Mouse (Mus musculus): ENCODE results near the gene Qprt. TPM values are rescaled to one million over a fixed set of nuclear protein-coding genes. Genes with fewer than 3 reads are reported as not detected.
"Not testable (repeated sequence)": the region's sequence is repeated elsewhere in the genome, so short reads cannot be mapped to it uniquely, and the experiment has no call there.

The Qprt gene
- total RNA-seq, 2 experiments from 2014 or later, result 0.54 to 0.63 TPM

DNA sequence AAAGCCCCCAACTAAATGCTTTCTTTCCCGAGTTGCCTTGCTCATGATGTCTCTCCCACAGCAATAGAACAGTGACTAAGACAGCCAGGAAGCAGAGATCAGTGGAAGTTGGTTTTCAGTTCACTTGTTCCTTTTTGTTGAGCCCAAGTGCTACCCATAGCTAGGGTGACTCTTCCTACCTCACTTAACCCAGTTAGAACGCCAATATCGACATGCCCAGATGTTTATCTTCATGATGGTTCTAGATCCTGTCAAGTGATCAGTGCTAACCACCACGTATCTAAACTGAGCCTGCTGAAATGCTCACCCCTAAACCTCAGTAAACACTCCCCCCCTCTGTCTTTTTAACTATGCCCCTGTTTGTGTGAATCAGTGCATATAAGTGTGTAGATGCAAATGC, 22.5 kb downstream of the Qprt start:
- no peak for DNase-seq (ENCODE audit: low spot score in 2 of 2)

DNA sequence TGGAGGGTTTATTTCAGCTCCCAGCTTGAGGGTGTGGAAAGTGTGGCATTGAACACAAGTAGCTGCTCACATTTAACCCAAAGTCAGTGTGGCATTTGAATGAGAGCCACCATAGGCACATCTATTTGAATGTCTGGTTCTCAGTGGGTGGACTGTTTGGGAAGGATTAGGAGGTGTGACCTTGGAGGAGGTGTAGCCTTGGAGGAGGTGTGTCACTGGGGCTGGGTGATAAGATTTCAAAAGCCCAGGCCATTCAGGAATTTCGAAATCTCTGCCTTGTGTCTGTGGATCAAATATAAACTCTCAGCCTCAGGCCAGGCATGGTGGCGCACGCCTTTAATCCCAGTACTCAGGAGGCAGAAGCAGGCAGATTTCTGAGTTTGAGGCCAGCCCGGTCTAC, 23.1 kb downstream of the Qprt start:
- DNase-seq (ENCODE audit: low spot score in 2 of 2), result no peak

DNA sequence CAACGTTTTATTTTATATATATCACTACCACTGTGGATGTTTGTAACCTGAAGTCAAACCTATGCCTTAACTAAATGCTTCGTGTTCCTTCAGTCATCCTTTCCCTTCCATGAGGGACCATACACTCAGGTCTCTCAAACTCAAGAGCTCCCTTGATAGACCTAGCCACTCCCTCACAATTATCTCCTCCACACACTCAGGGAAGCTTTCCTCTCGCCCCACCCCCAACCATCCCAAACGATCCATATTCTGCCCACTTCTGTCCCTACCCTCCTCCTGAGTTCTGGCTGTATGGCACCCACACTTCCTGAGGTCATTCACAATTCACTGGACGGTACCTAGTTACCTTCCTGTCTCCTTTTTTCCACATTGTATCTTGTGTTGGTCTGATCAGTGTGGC, 23.5 kb downstream of the Qprt start:
- DNase-seq (ENCODE audit: low spot score in 2 of 2), result no peak

DNA sequence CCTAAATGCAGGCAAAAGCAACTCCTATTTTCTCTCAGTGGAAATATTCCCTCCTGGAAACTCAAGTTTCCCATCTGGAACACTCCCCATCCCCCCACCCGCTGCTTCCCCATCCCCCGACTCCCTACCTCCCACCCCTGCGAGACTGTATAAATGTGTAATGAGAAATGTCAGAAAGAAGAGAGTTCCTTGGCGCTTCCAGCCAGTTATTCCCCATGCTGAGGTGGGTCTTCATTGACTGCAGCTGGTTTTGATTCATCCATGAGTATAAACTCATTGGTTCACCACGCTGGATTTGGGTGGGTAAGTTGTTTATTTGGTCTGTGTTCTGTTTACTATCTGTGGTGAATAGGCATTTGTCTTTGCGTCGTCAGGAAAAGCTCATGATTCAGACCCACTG, 25.6 kb downstream of the Qprt start:
- DNase-seq (ENCODE audit: low spot score in 2 of 2), result no peak

DNA sequence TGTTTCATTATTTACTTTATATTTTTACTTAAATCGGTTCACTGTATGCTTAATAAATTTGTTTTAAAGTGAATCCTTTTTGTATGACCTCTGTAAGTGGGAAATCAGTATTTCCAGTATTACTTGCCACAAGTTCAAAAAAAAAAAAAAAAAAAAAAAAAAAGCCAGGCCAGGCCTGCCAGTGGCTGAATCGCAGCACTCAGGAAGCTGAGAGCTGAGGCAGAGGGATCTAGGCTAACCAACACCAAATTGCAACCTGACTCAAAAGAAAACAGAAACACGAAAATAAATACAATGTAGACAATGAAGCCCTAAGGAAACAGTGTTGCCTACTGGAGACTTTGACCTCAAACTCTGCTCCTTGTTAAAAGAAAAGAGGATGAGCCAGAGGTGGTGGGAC, 28.1 kb downstream of the Qprt start:
- DNase-seq (ENCODE audit: low spot score in 2 of 2), result no peak

DNA sequence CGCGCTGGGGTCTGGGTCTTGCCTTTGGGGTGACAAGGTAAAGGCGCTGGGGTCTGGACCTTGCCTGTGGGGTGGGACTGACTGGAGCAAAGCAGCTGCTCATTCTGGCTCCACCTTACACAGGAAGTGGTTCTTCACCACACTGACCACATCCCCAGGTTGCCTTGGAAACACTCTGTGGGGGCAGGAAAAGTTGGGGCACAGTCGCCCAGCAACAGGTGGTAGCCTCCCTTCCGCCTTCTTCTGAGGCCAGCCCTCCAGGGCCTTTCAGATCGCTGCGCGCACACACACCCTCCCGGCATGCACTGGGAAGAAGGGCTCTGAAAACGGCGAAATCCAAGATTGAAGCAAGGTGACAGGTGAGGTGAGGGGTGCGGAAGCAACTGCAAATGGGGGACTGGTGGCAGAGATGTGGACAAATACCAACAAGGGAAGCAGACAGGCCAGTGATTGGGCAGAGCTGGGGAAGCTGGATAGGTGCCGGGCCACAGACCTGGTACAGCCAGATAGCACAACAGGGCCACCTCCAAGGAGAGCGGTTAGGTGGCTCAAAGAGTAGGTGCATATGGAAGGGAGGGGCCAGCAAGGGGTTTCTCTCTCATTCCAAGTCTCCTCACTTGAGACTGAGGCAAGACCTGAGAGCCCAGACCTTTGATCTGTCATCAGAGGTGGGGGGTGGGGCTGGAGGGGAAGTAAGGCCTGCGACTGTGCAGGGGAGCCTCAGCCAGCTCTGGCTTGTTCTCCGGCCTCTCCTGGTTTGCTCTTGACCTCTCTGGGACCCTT, 30.7 kb downstream of the Qprt start, which contains the start of gene AI467606:
Gene AI467606 (plus strand): TSS at position 246 of the 783 bp plus-strand sequence.
- no peak for DNase-seq (ENCODE audit: low spot score in 2 of 2)

DNA sequence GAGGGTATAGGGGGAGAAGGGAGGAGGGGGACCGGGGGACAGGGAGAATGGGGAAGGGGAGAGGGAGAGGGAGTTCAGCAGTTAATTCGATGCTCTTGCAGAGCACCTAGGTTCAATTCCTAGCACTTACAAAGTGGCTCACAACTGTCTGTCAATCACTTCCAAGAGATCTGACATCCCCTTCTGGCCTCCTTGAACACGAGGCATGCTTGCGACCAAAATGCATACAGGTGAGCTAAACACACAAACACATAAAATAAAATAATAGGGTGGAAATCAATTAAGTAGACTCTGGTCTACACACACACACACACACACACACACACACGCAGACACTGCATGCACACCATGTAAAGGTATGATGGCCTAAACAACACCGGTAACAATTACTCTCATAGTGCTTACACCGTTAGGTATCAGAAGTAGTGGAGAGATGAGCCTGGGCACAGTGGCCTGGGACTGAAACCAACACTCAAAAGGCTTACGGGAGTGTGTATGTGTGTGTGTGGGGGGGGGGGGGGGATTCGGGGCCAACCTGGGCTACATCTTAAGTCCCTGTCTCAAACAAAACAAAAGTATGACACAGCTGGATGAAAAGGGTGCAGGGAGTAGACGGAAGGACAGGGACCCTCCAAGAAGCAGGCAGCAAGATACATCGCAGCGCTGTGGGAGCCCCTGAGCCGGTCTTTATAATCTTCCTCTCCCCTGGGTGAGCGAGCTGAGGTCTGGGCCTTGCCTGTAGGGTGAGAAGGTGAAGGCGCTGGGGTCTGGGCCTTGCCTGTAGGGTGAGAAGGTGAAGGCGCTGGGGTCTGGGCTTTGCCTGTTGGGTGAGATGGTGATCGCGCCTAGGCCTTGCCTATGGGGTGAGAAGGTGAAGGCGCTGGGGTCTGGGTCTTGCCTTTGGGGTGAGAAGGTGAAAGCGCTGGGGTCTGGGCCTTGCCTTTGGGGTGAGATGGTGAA, 31.6 kb downstream of the Qprt start:
- DNase-seq (ENCODE audit: low spot score in 2 of 2), result no peak

DNA sequence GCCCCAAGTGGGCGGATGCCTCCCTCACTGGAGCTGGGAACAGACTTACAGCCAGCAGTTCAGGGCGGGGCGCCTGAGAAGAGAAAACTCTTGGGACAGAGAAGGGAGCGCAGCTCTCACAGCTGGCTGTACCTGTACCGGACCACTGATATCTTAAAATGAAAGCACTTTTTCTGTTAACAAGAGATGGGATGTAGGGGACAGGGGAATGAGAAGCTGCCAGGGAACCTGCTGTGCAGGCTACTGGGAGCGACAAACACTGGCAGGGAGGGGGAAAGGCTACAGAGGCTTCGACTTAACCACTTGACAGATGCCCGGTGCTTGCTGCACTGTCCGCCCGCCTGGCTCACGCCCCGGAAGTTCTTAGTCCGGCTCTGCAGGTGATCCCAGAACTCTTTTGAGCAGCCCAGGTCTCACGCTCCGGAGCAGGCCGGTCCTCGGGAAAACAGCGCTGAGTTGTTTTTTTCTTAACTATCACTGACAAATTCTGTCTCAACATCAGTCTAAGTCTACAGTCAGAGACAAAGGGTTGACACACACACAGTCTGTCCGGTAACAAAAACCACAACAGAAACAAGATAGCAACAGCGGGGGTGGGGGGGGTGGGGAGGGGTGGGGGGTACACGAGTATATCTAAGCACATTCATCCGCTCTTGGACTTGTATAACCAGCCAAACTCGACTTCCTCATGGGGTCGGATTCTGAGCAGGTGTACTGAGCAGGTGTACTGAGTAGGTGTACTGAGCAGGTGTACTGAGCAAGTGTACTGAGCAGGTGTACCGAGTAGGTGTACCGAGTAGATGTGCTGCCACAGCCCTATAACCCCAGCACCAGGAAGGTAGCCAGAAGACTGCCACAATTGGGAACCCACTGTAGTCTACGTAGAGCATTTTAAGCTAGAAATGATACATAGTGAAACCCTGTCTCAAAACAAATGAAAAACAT, 32.9 kb downstream of the Qprt start:
- DNase-seq (ENCODE audit: low spot score in 2 of 2), result no peak

DNA sequence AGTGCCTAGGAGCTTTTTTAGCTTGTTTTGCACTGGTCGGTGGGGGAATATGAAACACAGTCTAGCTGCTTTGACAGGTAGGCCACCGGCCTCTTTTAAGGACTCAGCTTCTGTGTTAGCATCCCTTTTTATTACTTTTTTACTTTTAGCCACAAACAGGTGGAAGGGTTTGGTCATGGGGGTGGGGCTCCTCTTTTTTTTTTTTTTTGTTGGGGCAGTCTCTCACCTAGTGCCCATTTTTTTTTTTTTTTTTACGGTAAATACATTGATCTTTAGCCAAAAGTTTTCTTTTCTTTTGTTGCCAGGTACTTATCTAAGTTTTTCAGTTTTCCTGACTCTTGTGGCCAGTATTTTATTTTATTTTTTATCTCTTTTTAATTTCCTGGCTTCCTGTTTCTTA, 33.9 kb downstream of the Qprt start:
- no peak for DNase-seq (ENCODE audit: low spot score in 2 of 2)

DNA sequence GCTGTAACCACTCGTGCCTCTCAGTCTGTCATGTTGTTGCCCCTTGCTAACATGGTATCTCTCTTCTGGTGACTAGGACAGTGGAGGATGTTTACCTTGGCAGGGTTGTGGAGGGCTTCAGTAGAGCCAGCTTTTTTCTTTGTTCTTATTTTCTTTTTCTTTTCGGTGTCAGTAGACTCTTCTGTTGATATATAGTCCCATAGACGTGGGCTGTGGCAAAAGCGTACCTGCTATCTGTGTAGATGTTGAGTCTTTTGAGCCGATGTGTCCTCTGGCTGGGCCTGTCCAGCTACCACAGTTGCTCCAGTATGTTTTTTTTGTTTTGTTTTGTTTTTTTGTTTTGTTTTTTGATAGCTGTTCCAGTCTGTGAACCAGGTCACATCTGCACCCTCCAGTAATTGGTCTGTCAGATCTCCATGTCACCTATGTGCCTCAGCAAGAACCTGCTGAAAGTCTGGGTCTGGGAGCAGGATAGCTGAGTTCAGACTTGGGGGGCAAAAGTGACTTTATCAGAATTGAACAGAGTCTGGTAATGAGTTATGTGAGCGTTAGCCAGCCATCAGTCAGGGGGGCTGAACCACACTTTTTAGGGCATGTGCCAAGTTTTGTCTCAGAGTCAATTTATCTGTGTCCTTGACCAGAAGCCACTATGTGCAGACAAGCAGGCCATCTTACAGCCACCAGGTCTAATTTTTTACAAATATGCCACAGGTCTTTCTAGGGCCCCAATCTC, 34.6 kb downstream of the Qprt start, which contains the start of gene Zg16:
Gene Zg16 (minus strand): TSS at position 51 of the 733 bp plus-strand sequence.
- not testable (repeated sequence) for DNase-seq (ENCODE audit: low spot score in 2 of 2)

DNA sequence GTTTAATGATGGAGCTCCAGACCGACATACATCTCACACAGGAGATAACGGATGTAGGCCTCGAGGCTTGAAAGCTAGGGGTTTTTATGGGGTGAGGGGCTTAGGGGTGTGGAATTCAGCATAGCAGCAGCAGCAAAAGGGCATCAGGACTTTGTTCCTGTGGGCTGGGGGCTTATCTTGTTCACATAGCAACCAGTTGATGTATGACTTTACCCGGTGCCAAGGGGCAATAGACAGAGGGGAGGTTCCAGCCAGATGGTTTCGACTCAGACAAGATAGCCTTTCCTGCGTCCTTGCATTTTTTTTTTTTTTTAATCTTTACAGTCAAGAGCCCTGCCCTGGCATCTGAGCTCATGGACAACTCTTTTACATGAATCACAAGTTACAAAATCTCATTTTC, 36.3 kb downstream of the Qprt start:
- not testable (repeated sequence) for DNase-seq (ENCODE audit: low spot score in 2 of 2)

DNA sequence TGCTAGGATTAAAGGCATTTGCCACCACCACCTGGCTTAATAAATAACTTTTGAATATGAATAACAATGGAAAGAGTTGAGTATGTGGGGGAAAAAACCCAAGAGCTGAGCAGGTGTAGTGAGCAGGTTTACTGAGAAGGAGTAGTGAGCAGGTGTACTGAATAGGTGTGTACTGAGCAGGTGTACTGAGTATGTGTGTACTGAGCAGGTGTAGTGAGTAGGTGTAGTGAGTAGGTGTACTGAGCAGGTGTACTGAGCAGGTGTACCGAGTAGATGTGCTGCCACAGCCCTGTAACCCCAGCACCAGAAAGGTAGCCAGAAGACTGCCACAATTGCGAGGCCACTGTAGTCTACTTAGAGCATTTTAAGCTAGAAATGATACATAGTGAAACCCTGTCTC, 37.2 kb downstream of the Qprt start:
- no peak for DNase-seq (ENCODE audit: low spot score in 2 of 2)

DNA sequence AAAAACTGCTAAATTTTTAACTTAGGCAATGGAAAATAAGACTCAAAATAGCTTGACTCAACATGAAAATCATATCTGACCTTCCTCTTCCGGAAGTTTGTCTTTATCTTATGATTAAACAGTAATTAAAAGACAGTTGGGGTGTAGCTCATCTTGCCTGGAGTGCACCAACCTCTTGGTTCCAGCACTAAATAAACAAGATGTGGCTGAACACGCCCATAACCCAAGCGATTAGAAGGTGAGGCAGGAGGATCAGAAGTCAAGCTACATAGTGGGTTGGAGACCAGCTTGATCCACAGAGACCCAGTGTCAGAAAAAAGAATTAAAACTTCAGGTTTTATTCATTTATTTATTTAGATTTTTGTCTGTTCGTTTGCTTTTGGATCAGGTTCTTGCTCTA, 38.3 kb downstream of the Qprt start:
- DNase-seq (ENCODE audit: low spot score in 2 of 2), result no peak

DNA sequence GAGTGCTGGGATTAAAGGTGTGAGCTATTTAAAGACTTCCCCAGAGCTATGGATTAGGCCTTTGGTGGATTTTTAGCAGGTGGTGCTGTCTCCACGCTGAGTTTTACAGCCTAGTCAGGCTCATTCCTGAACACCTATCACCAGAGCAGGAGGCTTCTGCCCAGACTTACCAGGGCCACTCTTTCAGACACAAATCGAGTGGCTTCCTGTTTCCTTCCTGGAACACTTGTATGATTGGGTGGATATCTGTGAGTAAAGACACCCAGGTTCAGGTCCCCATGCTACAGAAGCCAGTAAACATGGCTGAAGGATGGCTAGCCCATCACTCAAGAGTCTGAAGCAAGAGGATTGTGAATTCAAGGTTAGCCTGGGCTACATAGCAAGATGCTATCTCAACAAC, 39.0 kb downstream of the Qprt start:
- no peak for DNase-seq (ENCODE audit: low spot score in 2 of 2)

DNA sequence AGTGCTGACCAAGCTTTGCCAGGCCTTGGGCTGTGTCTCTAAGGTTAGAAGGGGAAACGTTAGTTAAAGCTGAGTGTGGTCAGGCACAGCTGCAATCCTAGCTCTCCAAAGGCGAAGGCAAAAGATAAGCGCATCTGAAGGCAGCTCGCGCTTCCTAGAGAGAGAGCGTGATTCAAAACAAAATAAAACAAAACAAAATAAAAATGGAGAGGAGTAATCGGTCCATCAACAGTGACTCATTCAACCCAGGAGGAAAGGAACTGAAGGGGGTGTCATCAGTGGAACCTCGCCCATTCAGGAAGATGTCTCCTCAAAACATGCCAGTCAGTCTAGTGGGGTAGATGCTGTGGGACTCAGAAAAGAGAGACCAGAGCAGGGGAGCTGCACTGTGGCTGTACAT, 39.8 kb downstream of the Qprt start:
- no peak for DNase-seq (ENCODE audit: low spot score in 2 of 2)

DNA sequence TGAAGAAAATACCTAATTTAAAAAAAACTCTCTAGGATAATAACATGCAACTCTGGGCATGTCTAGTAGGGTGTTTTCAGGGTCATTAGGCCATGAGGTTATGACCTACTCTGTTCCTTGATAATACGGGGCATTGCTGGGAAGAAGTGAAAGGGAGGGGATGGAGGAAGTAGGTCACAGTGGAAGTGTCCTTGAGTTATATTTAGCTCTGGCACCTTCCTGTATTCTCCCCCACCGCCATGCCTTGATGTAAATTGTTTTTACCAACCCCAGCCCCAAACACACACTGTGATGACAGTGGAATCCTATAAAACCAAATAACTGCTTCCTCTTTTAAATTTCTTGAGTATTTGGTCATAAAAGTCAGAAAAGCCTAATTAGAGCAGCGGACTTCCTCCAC, 42.0 kb downstream of the Qprt start:
- DNase-seq (ENCODE audit: low spot score in 2 of 2), result no peak

DNA sequence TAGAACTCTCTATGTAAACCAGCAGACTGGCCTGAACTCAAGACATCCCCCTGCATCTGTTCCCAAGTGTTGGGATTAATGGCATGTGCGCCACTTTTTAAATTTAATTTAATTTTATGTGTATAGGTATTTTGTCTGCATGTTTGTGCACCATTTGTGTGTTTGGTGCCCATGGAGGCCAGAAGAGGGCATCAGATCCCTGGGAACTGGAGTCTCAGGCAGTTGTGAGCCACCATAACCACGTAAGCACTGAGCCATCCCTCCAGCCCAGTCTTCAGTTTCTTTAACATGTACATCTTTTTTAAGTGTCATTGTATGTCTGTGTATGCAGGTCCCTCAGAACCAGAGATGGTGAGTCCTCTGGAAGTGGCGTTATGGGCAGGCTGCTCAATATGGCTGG, 44.3 kb downstream of the Qprt start:
- no peak for DNase-seq (ENCODE audit: low spot score in 2 of 2)

DNA sequence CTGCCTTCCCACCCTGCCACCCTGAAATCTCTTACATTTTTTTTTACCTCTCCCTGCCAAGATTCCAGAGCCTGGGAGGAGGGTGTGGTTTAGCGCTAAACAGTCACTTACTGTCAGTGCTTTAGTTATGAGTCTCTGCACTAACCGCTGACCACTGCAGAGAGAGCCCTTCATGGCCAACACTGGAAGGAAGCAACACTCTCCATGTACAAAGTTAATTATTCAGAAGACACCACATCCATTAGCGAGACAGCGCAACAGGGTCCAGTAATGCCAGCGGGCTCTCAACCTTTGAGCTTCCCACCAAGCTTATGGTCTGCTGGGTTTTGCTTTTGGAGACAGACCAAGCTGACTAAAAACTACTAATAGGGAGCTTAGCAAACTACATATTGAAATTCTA, 45.8 kb downstream of the Qprt start:
- no peak for DNase-seq (ENCODE audit: low spot score in 2 of 2)

DNA sequence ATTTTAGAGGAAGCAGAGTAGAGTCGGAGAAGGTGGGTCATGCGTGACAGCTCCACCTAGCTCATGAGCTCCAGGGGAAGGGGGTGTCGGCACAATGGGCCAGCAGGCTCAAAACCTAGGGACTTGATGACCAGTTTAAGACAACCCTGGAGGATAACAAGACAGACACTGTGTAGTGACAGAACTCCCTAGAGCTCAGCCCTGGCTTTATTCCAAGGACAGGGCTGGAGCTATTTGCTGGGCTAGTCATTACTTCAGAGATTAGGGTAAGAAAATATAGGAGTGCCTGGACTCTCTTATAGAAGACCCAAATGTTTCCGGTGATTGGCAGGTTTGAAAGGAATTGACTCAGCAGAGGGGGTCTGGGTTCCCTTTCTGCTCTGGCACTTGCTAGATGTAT, 48.8 kb downstream of the Qprt start:
- DNase-seq (ENCODE audit: low spot score in 2 of 2), result no peak

DNA sequence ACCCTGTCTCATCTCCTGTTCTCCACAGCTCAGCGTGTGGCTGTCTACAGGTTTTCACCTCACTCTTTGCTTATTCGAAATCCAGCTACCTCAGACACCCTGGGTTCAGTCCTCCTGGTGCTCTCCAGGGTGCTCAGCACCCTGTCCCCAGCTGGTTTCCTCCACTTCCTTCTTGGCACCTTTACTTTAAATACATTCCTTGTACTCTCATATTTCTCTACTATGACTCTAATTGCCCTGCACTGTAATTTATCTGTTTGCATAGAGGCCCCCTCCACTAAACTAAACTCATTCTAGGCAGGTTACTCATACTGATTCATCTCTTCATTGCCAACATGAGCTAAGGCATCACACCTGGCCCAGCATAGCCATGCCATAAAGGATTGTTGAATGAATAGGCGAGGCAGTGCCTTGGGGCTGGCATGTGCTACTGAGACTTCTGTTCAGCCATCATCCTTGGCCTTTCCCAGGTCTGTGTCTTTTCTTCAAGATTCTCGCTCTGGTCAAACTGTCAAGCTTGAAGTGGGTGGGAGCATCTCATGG, 51.1 kb downstream of the Qprt start:
- no peak for DNase-seq (ENCODE audit: low spot score in 2 of 2)
